Mouse (Mus musculus) MEL (cell line): ENCODE results near the gene Pdcl2.

Experiments
- CHD1 ChIP-seq: IDR thresholded peaks from 2 replicates; pipeline ENCODE4 v1.6.1; 2012; ENCODE audit warnings: low read depth, mild to moderate bottlenecking, inconsistent platforms, low read length, improper control_type of control experiment
- CTCF ChIP-seq, 3 experiments: IDR thresholded peaks in 2 of 3; conservative IDR thresholded peaks in 1 of 3; 2 replicates each; pipeline ENCODE4 v1.5.1; 2011 to 2012; ENCODE audit warnings: low read length in 3 of 3, low read depth in 2 of 3, mild to moderate bottlenecking in 2 of 3, improper control_type of control experiment in 1 of 3, inconsistent platforms in 1 of 3, mixed read lengths in 1 of 3, moderate library complexity in 1 of 3; ENCODE audit not compliant: control insufficient read depth in 1 of 3, insufficient read depth in 1 of 3, poor library complexity in 1 of 3, severe bottlenecking in 1 of 3
- ELF1 ChIP-seq: IDR thresholded peaks from 2 replicates; pipeline ENCODE4 v1.6.1; 2014; ENCODE audit warnings: low read depth, mild to moderate bottlenecking, inconsistent platforms, low read length, improper control_type of control experiment, moderate library complexity
- MAFK ChIP-seq: IDR thresholded peaks from 2 replicates; pipeline ENCODE4 v1.6.1; 2011; ENCODE audit warnings: low read depth, mild to moderate bottlenecking, low read length, improper control_type of control experiment, borderline replicate concordance
- MXI1 ChIP-seq: IDR thresholded peaks from 2 replicates; pipeline ENCODE4 v1.6.1; 2011; ENCODE audit warnings: mild to moderate bottlenecking, low read depth, low read length, improper control_type of control experiment
- MYB ChIP-seq: IDR thresholded peaks from 2 replicates; pipeline ENCODE4 v1.6.1; 2011; ENCODE audit warnings: mild to moderate bottlenecking, low read depth, low read length, improper control_type of control experiment
- MYC ChIP-seq: IDR thresholded peaks from 2 replicates; pipeline ENCODE4 v1.6.1; 2011; ENCODE audit warnings: low read depth, mild to moderate bottlenecking, low read length, improper control_type of control experiment, moderate library complexity
- NELFE ChIP-seq: IDR thresholded peaks from 2 replicates; pipeline ENCODE4 v1.6.1; 2011; ENCODE audit warnings: low read depth, low read length, improper control_type of control experiment
- POLR2A ChIP-seq, 2 experiments: IDR thresholded peaks; 2 replicates each; pipeline ENCODE4 v1.6.1; 2011 to 2012; ENCODE audit warnings: low read length in 2 of 2, mild to moderate bottlenecking in 2 of 2, control low read depth in 1 of 2, improper control_type of control experiment in 1 of 2, low read depth in 1 of 2, moderate library complexity in 1 of 2; ENCODE audit not compliant: control insufficient read depth in 1 of 2, insufficient read depth in 1 of 2, poor library complexity in 1 of 2
- POLR2AphosphoS5 ChIP-seq: IDR thresholded peaks from 2 replicates; pipeline ENCODE4 v1.6.1; 2012; ENCODE audit warnings: low read depth, borderline replicate concordance, mild to moderate bottlenecking, inconsistent platforms, low read length, moderate library complexity, mixed read lengths
- TAL1 ChIP-seq: IDR thresholded peaks from 2 replicates; pipeline ENCODE4 v1.6.1; 2012; ENCODE audit warnings: mild to moderate bottlenecking, inconsistent platforms, low read length, moderate library complexity, mixed read lengths
- TBP ChIP-seq: IDR thresholded peaks from 2 replicates; pipeline ENCODE4 v1.8.0; 2011; ENCODE audit warnings: low read depth, low read length, improper control_type of control experiment
- ZNF384 ChIP-seq: IDR thresholded peaks from 2 replicates; pipeline ENCODE4 v1.6.1; 2012; ENCODE audit warnings: low read depth, mild to moderate bottlenecking, inconsistent platforms, low read length, improper control_type of control experiment

DNA sequence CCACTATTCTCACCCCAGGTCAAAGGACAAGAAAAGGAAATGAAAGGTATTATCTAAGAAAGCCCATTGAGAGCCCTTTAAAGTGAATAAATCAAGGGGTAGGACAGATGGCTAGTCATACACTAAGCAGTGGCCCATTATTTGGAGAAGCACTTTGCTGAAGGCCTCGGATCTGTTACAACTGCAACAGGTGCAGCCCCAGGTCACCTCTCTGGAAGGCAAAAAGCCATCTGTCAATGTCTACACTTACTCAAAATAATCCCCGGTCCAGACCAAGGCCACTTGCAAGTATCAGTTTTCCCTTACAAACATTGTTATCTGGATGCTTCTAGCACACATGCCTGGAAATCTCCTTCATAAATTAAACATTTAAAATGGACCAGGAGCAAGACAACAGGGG is 10.0 kb upstream of the Pdcl2 start:
- TF ChIP-seq MYC (no peak), MXI1 (no peak), ELF1 (no peak), CHD1 (no peak), TAL1 (no peak), TBP (no peak), POLR2AphosphoS5 (no peak), CTCF (IDR thresholded peaks at IDR 0.05 in 2 of 3, conservative IDR thresholded peaks at IDR 0.05 in 1 of 3; ENCODE audit: control insufficient read depth in 1 of 3, insufficient read depth in 1 of 3, low read depth in 2 of 3, low read length in 3 of 3, poor library complexity in 1 of 3, severe bottlenecking in 1 of 3) (no peak), MYB (no peak), POLR2A (IDR thresholded peaks at IDR 0.05; ENCODE audit: control insufficient read depth in 1 of 2, insufficient read depth in 1 of 2, low read depth in 1 of 2, low read length in 2 of 2, poor library complexity in 1 of 2) (no peak), ZNF384 (no peak), NELFE (no peak), MAFK (no peak)
